21 mouse cellular contexts compared by ENCODE assay signal in genomic region chr4:151226496-151226895, GRCm38 (mm10).
A peak's percentile ranks its signal among the peaks of the same experiment; 100 is the strongest.
DNase-seq lines count a peak whose midpoint lies in the region; ATAC-seq lines count a peak whose summit lies in the region.
"Had no signal": no experiment of that assay in that cellular context is flagged by ENCODE, and none has a peak within 500 bp of the region (broad histone marks: within the 10 kb centered on the region; RNA-seq: fewer than 3 reads in every experiment).

No protein-coding gene starts in this region.

- ATAC-seq in hindbrain, embryonic 13.5 days (ENCODE audit: low FRiP score) = 0 out of 2 replicates have a peak, but pooled peaks have one; percentile 12
- no peak for ATAC-seq in hindbrain, embryonic 14.5 days (ENCODE audit: low FRiP score)
- peak; percentile 46; the same call in 1 of the 2 replicates for ATAC-seq in midbrain, embryonic 12.5 days (ENCODE audit: low FRiP score, low read depth)
- ATAC-seq in midbrain, embryonic 15.5 days (replicated peaks) = no peak
- ATAC-seq in midbrain, embryonic 14.5 days (ENCODE audit: low FRiP score, low TSS enrichment) = no peak

- DNase-seq in hindbrain, embryonic 14.5 days (ENCODE audit: low spot score) = no peak
- peak; percentile 8 for DNase-seq in midbrain, embryonic 14.5 days
- DNase-seq in yolk sac, embryonic 10.5 days (ENCODE audit: low spot score) = no peak
- no peak for DNase-seq in natural killer cell, adult 2 months (ENCODE audit: low spot score in 2 of 2)
- DNase-seq: adrenal gland, adult 2 months; cerebellum, adult 9-10 months; gastrocnemius, postnatal 14 days; heart, adult 18-20 months; kidney, adult 9 months; kidney, postnatal 25 days; liver, embryonic 13.5 days; lung, embryonic 14.5 days; lung, postnatal 4 days; right cerebral cortex, adult 18-20 months had no signal

- peaks cover 52% of the 10 kb centered on the region for H3K4me1 ChIP-seq in hindbrain, embryonic 13.5 days (replicated peaks)
- peaks cover 25% of the 10 kb centered on the region for H3K4me1 ChIP-seq in hindbrain, embryonic 14.5 days (replicated peaks; ENCODE audit: control insufficient read depth, insufficient read depth, low read length)
- H3K4me1 ChIP-seq in midbrain, embryonic 12.5 days = peaks cover 25% of the 10 kb centered on the region
- H3K4me1 ChIP-seq in midbrain, embryonic 15.5 days = peaks cover 21% of the 10 kb centered on the region
- peaks cover 29% of the 10 kb centered on the region for H3K4me1 ChIP-seq in midbrain, embryonic 14.5 days (ENCODE audit: control insufficient read depth, insufficient read depth, low read length)

- H3K27ac ChIP-seq in hindbrain, embryonic 13.5 days = 0 out of 2 replicates have a peak overlapping the region, but pooled peaks have one; percentile 30
- H3K27ac ChIP-seq in hindbrain, embryonic 14.5 days = no peak overlapping the region
- H3K27ac ChIP-seq in midbrain, embryonic 12.5 days (replicated peaks) = no peak overlapping the region
- H3K27ac ChIP-seq in midbrain, embryonic 15.5 days = no peak overlapping the region
- no peak overlapping the region for H3K27ac ChIP-seq in midbrain, embryonic 14.5 days (replicated peaks; ENCODE audit: low read depth, low read length)
- H3K27ac ChIP-seq: forebrain, embryonic 12.5 days; heart, embryonic 13.5 days; left cerebral cortex, adult 2 months; limb, embryonic 13.5 days; liver, embryonic 13.5 days had no signal

- no peaks in the 10 kb centered on the region for H3K36me3 ChIP-seq in hindbrain, embryonic 13.5 days
- no peaks in the 10 kb centered on the region for H3K36me3 ChIP-seq in hindbrain, embryonic 14.5 days (replicated peaks; ENCODE audit: control insufficient read depth, insufficient read depth)
- no peaks in the 10 kb centered on the region for H3K36me3 ChIP-seq in midbrain, embryonic 12.5 days
- H3K36me3 ChIP-seq in midbrain, embryonic 15.5 days (replicated peaks) = no peaks in the 10 kb centered on the region
- no peaks in the 10 kb centered on the region for H3K36me3 ChIP-seq in midbrain, embryonic 14.5 days (ENCODE audit: control insufficient read depth, insufficient read depth, low read length)
- H3K36me3 ChIP-seq: forebrain, embryonic 12.5 days; heart, embryonic 13.5 days; limb, embryonic 13.5 days; liver, embryonic 13.5 days had no signal

- no peak overlapping the region for H3K9ac ChIP-seq in hindbrain, embryonic 13.5 days
- H3K9ac ChIP-seq in hindbrain, embryonic 14.5 days = no peak overlapping the region
- H3K9ac ChIP-seq in midbrain, embryonic 12.5 days (replicated peaks) = no peak overlapping the region
- H3K9ac ChIP-seq in midbrain, embryonic 15.5 days = no peak overlapping the region
- H3K9ac ChIP-seq in midbrain, embryonic 14.5 days (replicated peaks; ENCODE audit: low read length) = no peak overlapping the region
- H3K9ac ChIP-seq: forebrain, embryonic 12.5 days; heart, embryonic 13.5 days; limb, embryonic 13.5 days; liver, embryonic 13.5 days; lung, embryonic 14.5 days had no signal

- H3K4me3 ChIP-seq in hindbrain, embryonic 13.5 days = no peak overlapping the region
- no peak overlapping the region for H3K4me3 ChIP-seq in hindbrain, embryonic 14.5 days (replicated peaks; ENCODE audit: low read length)
- no peak overlapping the region for H3K4me3 ChIP-seq in midbrain, embryonic 12.5 days
- no peak overlapping the region for H3K4me3 ChIP-seq in midbrain, embryonic 15.5 days
- no peak overlapping the region for H3K4me3 ChIP-seq in midbrain, embryonic 14.5 days (replicated peaks; ENCODE audit: low read depth, low read length)
- H3K4me3 ChIP-seq: forebrain, embryonic 12.5 days; heart, embryonic 13.5 days; left cerebral cortex, adult 2 months; limb, embryonic 13.5 days; liver, embryonic 13.5 days had no signal

- 13% methylated on average over 9 of the region's 9 CpGs for WGBS in hindbrain, embryonic 13.5 days
- WGBS in hindbrain, embryonic 14.5 days = 12% methylated on average over 9 of the region's 9 CpGs
- WGBS in midbrain, embryonic 12.5 days = 29% methylated on average over 9 of the region's 9 CpGs
- WGBS in midbrain, embryonic 15.5 days = 23% methylated on average over 9 of the region's 9 CpGs
- WGBS in midbrain, embryonic 14.5 days = 16% methylated on average over 9 of the region's 9 CpGs

- H3K9me3 ChIP-seq in hindbrain, embryonic 13.5 days = no peaks in the 10 kb centered on the region
- H3K9me3 ChIP-seq in hindbrain, embryonic 14.5 days (ENCODE audit: control insufficient read depth, low read length) = no peaks in the 10 kb centered on the region
- no peaks in the 10 kb centered on the region for H3K9me3 ChIP-seq in midbrain, embryonic 12.5 days
- no peaks in the 10 kb centered on the region for H3K9me3 ChIP-seq in midbrain, embryonic 15.5 days
- H3K9me3 ChIP-seq in midbrain, embryonic 14.5 days (ENCODE audit: control insufficient read depth, low read length) = no peaks in the 10 kb centered on the region
- H3K9me3 ChIP-seq: forebrain, embryonic 12.5 days; heart, embryonic 13.5 days; limb, embryonic 13.5 days; liver, embryonic 13.5 days had no signal

- H3K27me3 ChIP-seq in hindbrain, embryonic 13.5 days = peaks cover 22% of the 10 kb centered on the region
- H3K27me3 ChIP-seq in hindbrain, embryonic 14.5 days (ENCODE audit: control insufficient read depth, insufficient read depth, low read length) = no peaks in the 10 kb centered on the region
- H3K27me3 ChIP-seq in midbrain, embryonic 12.5 days = peaks cover 14% of the 10 kb centered on the region
- H3K27me3 ChIP-seq in midbrain, embryonic 15.5 days (replicated peaks) = 0 out of 2 replicates have a peak, but pooled peaks cover 2% of the 10 kb centered on the region
- H3K27me3 ChIP-seq in midbrain, embryonic 14.5 days (ENCODE audit: control insufficient read depth, insufficient read depth, low read length) = no peaks in the 10 kb centered on the region
- H3K27me3 ChIP-seq: forebrain, embryonic 12.5 days; liver, embryonic 13.5 days had no signal

- H3K4me2 ChIP-seq in hindbrain, embryonic 13.5 days = no peak overlapping the region
- H3K4me2 ChIP-seq in hindbrain, embryonic 14.5 days (replicated peaks) = no peak overlapping the region
- H3K4me2 ChIP-seq in midbrain, embryonic 12.5 days (replicated peaks) = no peak overlapping the region
- H3K4me2 ChIP-seq in midbrain, embryonic 15.5 days = no peak overlapping the region
- H3K4me2 ChIP-seq in midbrain, embryonic 14.5 days (ENCODE audit: low read length) = no peak overlapping the region
- H3K4me2 ChIP-seq: forebrain, embryonic 12.5 days; heart, embryonic 13.5 days; limb, embryonic 13.5 days; liver, embryonic 13.5 days; lung, embryonic 14.5 days had no signal

Comparison
In these comparisons a context has a peak if more than half of its experiments do, and no peak if none do; other contexts are left out.
1. ATAC-seq: peak in hindbrain, embryonic 13.5 days (single experiment) and midbrain, embryonic 12.5 days (single experiment); none in hindbrain, embryonic 14.5 days (single experiment), midbrain, embryonic 15.5 days (single experiment) and midbrain, embryonic 14.5 days (single experiment).